Mouse (Mus musculus): ENCODE results near the gene Cdk6. TPM values are rescaled to one million over a fixed set of nuclear protein-coding genes. Genes with fewer than 3 reads are reported as not detected.
"Not testable (repeated sequence)": the region's sequence is repeated elsewhere in the genome, so short reads cannot be mapped to it uniquely, and the experiment has no call there.

Gene Cdk6
- total and polyA plus RNA-seq, 3 experiments = 79.0 to 318 (median 197) TPM

GRCm38 (mm10) chr5:3330932-3331331 lies 10.4 kb upstream of the Cdk6 start:
- TF ChIP-seq HCFC1 (IDR thresholded peaks at IDR 0.05; ENCODE audit: low read depth, low read length) (no peak), USF1 (IDR thresholded peaks at IDR 0.05; ENCODE audit: low read depth, low read length) (no peak), UBTF (IDR thresholded peaks at IDR 0.05; ENCODE audit: borderline replicate concordance, insufficient read depth, low read depth, low read length) (no peak), RCOR1 (IDR thresholded peaks at IDR 0.05; ENCODE audit: low read depth, low read length) (no peak), NELFE (IDR thresholded peaks at IDR 0.05; ENCODE audit: low read depth, low read length) (no peak), BHLHE40 (IDR thresholded peaks at IDR 0.05; ENCODE audit: borderline replicate concordance, low read depth, low read length) (no peak), SIN3A (IDR thresholded peaks at IDR 0.05; ENCODE audit: low read length) (no peak), MYB (IDR thresholded peaks at IDR 0.05; ENCODE audit: low read depth, low read length) (no peak), NRF1 (IDR thresholded peaks at IDR 0.05; ENCODE audit: insufficient read depth, low read depth, low read length, poor library complexity, severe bottlenecking) (no peak), RAD21 (IDR thresholded peaks at IDR 0.05; ENCODE audit: low read depth, low read length) (no peak), KAT2A (conservative IDR thresholded peaks at IDR 0.05; ENCODE audit: low read depth, low read length) (no peak), EP300 (IDR thresholded peaks at IDR 0.05; ENCODE audit: low read depth in 1 of 2, low read length in 2 of 2) (no peak), TCF12 (IDR thresholded peaks at IDR 0.05; ENCODE audit: low read depth, low read length) (no peak), POLR2AphosphoS5 (IDR thresholded peaks at IDR 0.05; ENCODE audit: borderline replicate concordance, low read depth, low read length) (no peak), MAZ (IDR thresholded peaks at IDR 0.05; ENCODE audit: low read depth, low read length) (no peak), MAFK (IDR thresholded peaks at IDR 0.05; ENCODE audit: borderline replicate concordance, low read depth, low read length) (no peak), USF2 (IDR thresholded peaks at IDR 0.05; ENCODE audit: borderline replicate concordance in 1 of 2, insufficient read depth in 1 of 2, low read depth in 1 of 2, low read length in 2 of 2) (no peak), ZKSCAN1 (IDR thresholded peaks at IDR 0.05; ENCODE audit: low read depth, low read length) (no peak), ETS1 (IDR thresholded peaks at IDR 0.05; ENCODE audit: low read depth, low read length) (no peak)
- Histone ChIP-seq H3K4me1 (ENCODE audit: control insufficient read depth in 1 of 2, insufficient read depth in 2 of 2, low read length in 2 of 2) (no peaks in the 10 kb centered on the region), H3K27me3 (ENCODE audit: control insufficient read depth in 1 of 2, insufficient read depth in 2 of 2, low read length in 2 of 2) (no peaks in the 10 kb centered on the region), H3K4me3 (ENCODE audit: control insufficient read depth in 1 of 2, insufficient read depth in 1 of 2, low read depth in 2 of 2, low read length in 2 of 2) (no peak overlapping the region), H3K9me3 (replicated peaks; ENCODE audit: insufficient read depth, low read length) (no peaks in the 10 kb centered on the region), H3K9ac (ENCODE audit: control insufficient read depth, low read depth, low read length, poor library complexity, severe bottlenecking) (no peak overlapping the region), H3K36me3 (ENCODE audit: control insufficient read depth in 1 of 2, insufficient read depth in 2 of 2, low read length in 2 of 2) (no peaks in the 10 kb centered on the region), H3K27ac (ENCODE audit: control insufficient read depth, low read depth, low read length) (no peak overlapping the region), H3K79me2 (ENCODE audit: control insufficient read depth, insufficient read depth, low read length, poor library complexity) (no peaks in the 10 kb centered on the region)
- no peak for DNase-seq (ENCODE audit: low read depth, low spot score)

GRCm38 (mm10) chr5:3333019-3333418 lies 8.3 kb upstream of the Cdk6 start:
- H3K9me3 ChIP-seq (replicated peaks; ENCODE audit: insufficient read depth, low read length); DNase-seq (ENCODE audit: low read depth, low spot score); H3K4me1 ChIP-seq (ENCODE audit: control insufficient read depth in 1 of 2, insufficient read depth in 2 of 2, low read length in 2 of 2); H3K27me3 ChIP-seq (ENCODE audit: control insufficient read depth in 1 of 2, insufficient read depth in 2 of 2, low read length in 2 of 2); H3K36me3 ChIP-seq (ENCODE audit: control insufficient read depth in 1 of 2, insufficient read depth in 2 of 2, low read length in 2 of 2); H3K9ac ChIP-seq (ENCODE audit: control insufficient read depth, low read depth, low read length, poor library complexity, severe bottlenecking); H3K27ac ChIP-seq (ENCODE audit: control insufficient read depth, low read depth, low read length); H3K79me2 ChIP-seq (ENCODE audit: control insufficient read depth, insufficient read depth, low read length, poor library complexity); H3K4me3 ChIP-seq (ENCODE audit: control insufficient read depth in 1 of 2, insufficient read depth in 1 of 2, low read depth in 2 of 2, low read length in 2 of 2): not testable (repeated sequence)
